Mouse (Mus musculus) thymus, adult 2 months (tissue): ENCODE results near the gene Kcnk13. TPM values are rescaled to one million over a fixed set of nuclear protein-coding genes. Genes with fewer than 3 reads are reported as not detected.

Experiments
- DNase-seq: peaks from one replicate; pipeline ENCODE4 v3.0.0; 2021
- H3K27ac ChIP-seq: fragments of 200-500 bp; 2 replicates; pipeline ENCODE4 v1.5.1; 2012; ENCODE audit warnings: low read length, control low read depth; ENCODE audit not compliant: control insufficient read depth, insufficient read depth
- H3K27me3 ChIP-seq: fragments of 200-500 bp; 2 replicates; pipeline ENCODE4 v1.6.1; 2012; ENCODE audit warnings: mild to moderate bottlenecking, low read length, moderate library complexity, mixed read lengths; ENCODE audit not compliant: control insufficient read depth, insufficient read depth
- H3K36me3 ChIP-seq: fragments of 200-500 bp; 2 replicates; pipeline ENCODE4 v1.6.1; 2012; ENCODE audit warnings: mild to moderate bottlenecking, low read length, moderate library complexity; ENCODE audit not compliant: control insufficient read depth, insufficient read depth
- H3K4me1 ChIP-seq: fragments of 200-500 bp; replicated peaks from 2 replicates; pipeline ENCODE4 v1.6.1; 2012; ENCODE audit warnings: low read length; ENCODE audit not compliant: control insufficient read depth, insufficient read depth
- H3K4me3 ChIP-seq: fragments of 200-500 bp; 2 replicates; pipeline ENCODE4 v1.5.1; 2012; ENCODE audit warnings: mild to moderate bottlenecking, low read length, control low read depth, moderate library complexity; ENCODE audit not compliant: control insufficient read depth, insufficient read depth
- CTCF ChIP-seq: fragments of 200-500 bp; IDR thresholded peaks from 2 replicates; pipeline ENCODE4 v1.5.1; 2012; ENCODE audit warnings: mild to moderate bottlenecking, control low read depth, low read length, moderate library complexity, borderline replicate concordance; ENCODE audit not compliant: control insufficient read depth, poor library complexity, insufficient read depth; ENCODE audit errors: extremely low read depth
- POLR2A ChIP-seq: fragments of 200-500 bp; IDR thresholded peaks from 2 replicates; pipeline ENCODE4 v1.6.1; 2012; ENCODE audit warnings: mild to moderate bottlenecking, low read length, control low read depth, moderate library complexity; ENCODE audit not compliant: control insufficient read depth, poor library complexity, insufficient read depth; ENCODE audit errors: extremely low read depth
- WGBS: fragments of 180-500 bp; shearing (Covaris S2); methylation state at CpG from one replicate; pipeline ENCODE4 v1.1.7; 2018; 5-methylcytosine and 5-hydroxymethylcytosine counted together
- polyA plus RNA-seq: library from polyadenylated mRNA; depleted of rRNA; stranded (reverse); fragments of >200 nt; gene quantifications from 2 replicates; pipeline ENCODE4 v1.2.3, GENCODE M21; 2012

The Kcnk13 gene
- polyA plus RNA-seq, 1 experiment, result 0.90 TPM

- no peak for DNase-seq
- Histone ChIP-seq H3K4me1 (no peaks in the 10 kb centered on the region), H3K36me3 (no peaks in the 10 kb centered on the region), H3K27ac (no peak overlapping the region), H3K27me3 (no peaks in the 10 kb centered on the region), H3K4me3 (no peak overlapping the region)
- 85% methylated on average over 7 of the region's 7 CpGs for WGBS
- TF ChIP-seq POLR2A (no peak), CTCF (no peak)
Measured at GRCm38 (mm10) chr12:100050552-100050951, 86.3 kb downstream of the Kcnk13 start.

- Histone ChIP-seq H3K27me3 (no peaks in the 10 kb centered on the region), H3K36me3 (no peaks in the 10 kb centered on the region), H3K4me3 (no peak overlapping the region), H3K27ac (no peak overlapping the region), H3K4me1 (no peaks in the 10 kb centered on the region)
- TF ChIP-seq CTCF (no peak), POLR2A (no peak)
- DNase-seq, result no peak
- 80% methylated on average over 5 of the region's 5 CpGs for WGBS
Measured at GRCm38 (mm10) chr12:100053617-100054016, 89.3 kb downstream of the Kcnk13 start.

DNA sequence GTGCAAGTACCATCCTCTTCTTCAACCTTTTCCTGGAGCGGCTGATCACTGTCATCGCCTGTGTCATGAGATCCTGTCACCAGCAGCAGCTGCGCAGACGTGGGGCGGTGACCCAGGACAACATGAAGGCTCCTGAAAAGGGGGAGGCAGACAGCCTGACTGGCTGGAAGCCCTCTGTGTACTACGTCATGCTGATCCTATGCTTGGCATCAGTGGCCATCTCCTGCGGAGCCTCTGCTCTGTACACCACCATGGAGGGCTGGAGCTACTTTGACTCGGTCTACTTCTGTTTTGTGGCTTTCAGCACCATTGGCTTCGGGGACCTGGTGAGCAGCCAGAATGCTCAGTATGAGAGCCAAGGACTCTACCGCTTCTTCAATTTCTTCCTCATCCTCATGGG is 96.8 kb downstream of the Kcnk13 start:
- TF ChIP-seq CTCF (no peak), POLR2A (no peak)
- 93% methylated on average over 10 of the region's 10 CpGs for WGBS

DNA sequence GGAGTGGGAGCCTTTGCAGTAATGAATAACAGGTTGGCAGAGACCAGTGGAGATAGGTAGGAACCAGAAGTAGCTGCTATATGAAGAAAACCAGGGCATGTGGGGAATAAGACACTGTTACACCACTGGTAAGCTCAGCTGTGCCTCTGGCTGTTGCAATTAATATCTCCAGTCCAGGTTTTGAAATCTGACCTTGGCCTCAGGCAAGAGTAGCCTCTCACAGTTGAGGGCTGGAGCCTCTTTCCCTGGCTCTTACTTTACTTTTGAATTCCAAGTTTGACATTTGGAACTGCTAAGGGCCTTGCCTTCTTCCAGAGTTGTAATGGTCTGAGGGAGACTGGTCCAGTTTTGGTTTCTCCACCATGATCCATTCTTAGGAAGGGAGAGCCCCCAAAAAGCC is 97.5 kb downstream of the Kcnk13 start:
- no peaks in the 10 kb centered on the region for H3K27me3 ChIP-seq
- DNase-seq, result no peak
- no peaks in the 10 kb centered on the region for H3K4me1 ChIP-seq
- H3K4me3 ChIP-seq, result no peak overlapping the region
- H3K36me3 ChIP-seq, result no peaks in the 10 kb centered on the region
- no peak overlapping the region for H3K27ac ChIP-seq
- TF ChIP-seq POLR2A, result no peak
- TF ChIP-seq CTCF, result no peak

More for the DNA sequence above, 96.8 kb downstream of the Kcnk13 start:
- no peak overlapping the region for H3K4me3 ChIP-seq
- H3K4me1 ChIP-seq, result no peaks in the 10 kb centered on the region
- H3K27me3 ChIP-seq, result no peaks in the 10 kb centered on the region
- no peak for DNase-seq
- no peak overlapping the region for H3K27ac ChIP-seq
- no peaks in the 10 kb centered on the region for H3K36me3 ChIP-seq

GRCm38 (mm10) chr12:100062584-100062983 is 98.3 kb downstream of the Kcnk13 start:
- H3K36me3 ChIP-seq, result no peaks in the 10 kb centered on the region
- peaks cover 4% of the 10 kb centered on the region for H3K4me1 ChIP-seq
- no peak for DNase-seq
- WGBS, result 85% methylated on average over 3 of the region's 3 CpGs
- no peak overlapping the region for H3K27ac ChIP-seq
- no peaks in the 10 kb centered on the region for H3K27me3 ChIP-seq
- H3K4me3 ChIP-seq, result no peak overlapping the region
- TF ChIP-seq CTCF, result no peak
- no peak for TF ChIP-seq POLR2A

DNA sequence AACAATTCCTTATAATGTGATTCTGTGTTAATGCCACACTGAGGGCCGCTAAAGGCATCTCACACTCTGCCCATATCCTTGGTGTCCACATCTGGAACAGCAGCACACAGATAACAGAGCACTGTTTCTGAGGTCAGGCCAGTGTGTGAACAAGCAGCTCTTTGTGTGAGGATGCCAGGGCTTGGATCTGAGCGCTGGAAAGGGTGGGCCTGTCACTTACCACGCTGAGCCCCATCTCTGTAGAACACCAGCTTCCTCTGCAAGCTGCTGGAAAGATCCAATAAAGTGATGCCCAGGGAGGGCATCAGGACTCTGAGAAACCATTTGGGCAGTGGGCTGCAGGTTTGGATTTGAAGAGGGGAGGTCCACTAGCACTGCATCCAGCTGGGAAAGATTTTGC is 100.8 kb downstream of the Kcnk13 start:
- no peaks in the 10 kb centered on the region for H3K36me3 ChIP-seq
- no peak overlapping the region for H3K27ac ChIP-seq
- peaks cover 7% of the 10 kb centered on the region for H3K4me1 ChIP-seq
- H3K4me3 ChIP-seq, result no peak overlapping the region
- TF ChIP-seq CTCF (no peak), POLR2A (no peak)
- 93% methylated on average over 3 of the region's 3 CpGs for WGBS
- H3K27me3 ChIP-seq, result no peaks in the 10 kb centered on the region
- DNase-seq, result no peak

DNA sequence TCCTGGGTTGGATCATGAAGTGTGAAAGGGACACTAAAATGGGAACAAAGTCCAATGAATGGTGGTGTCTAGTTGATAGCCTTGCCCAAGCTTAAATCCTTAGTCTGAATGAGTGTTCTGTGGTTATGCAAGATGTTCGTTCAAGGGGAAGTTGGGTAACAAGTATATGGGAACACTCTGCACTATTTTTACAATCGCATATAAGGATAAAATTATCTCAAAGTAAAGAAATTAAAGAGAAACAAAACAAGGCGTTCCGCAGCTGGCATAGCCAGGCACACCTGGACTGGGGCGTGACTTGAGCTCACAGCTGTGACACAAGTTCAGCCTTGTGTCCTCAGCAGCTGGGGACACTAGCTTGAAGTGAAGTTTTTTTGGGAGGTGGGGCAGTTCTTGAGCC is 103.2 kb downstream of the Kcnk13 start:
- no peak for TF ChIP-seq POLR2A
- no peak for TF ChIP-seq CTCF
- H3K36me3 ChIP-seq, result no peaks in the 10 kb centered on the region
- no peak overlapping the region for H3K27ac ChIP-seq
- whole genome bisulfite sequencing, result 5% methylated on average over 5 of the region's 5 CpGs
- peak; percentile 31 for DNase-seq
- H3K4me3 ChIP-seq, result no peak overlapping the region
- peaks cover 7% of the 10 kb centered on the region for H3K4me1 ChIP-seq
- H3K27me3 ChIP-seq, result no peaks in the 10 kb centered on the region
